Mouse (Mus musculus): Measurements from ENCODE around the gene Trim56. TPM values are rescaled to one million over a fixed set of nuclear protein-coding genes. Genes with fewer than 3 reads are reported as not detected.
A peak's percentile ranks its signal among the peaks of the same experiment; 100 is the strongest.

Trim56 gene
- polyA plus RNA-seq, 1 experiment: 9.8 TPM

- H3K4me3 ChIP-seq (ENCODE audit: insufficient read depth, low read depth, low read length): no peak overlapping the region
Measured at GRCm38 (mm10) chr5:137098418-137098817, 17.6 kb downstream of the Trim56 start.

GRCm38 (mm10) chr5:137096037-137096436, 20.0 kb downstream of the Trim56 start:
- Histone ChIP-seq H3K4me1 (ENCODE audit: control insufficient read depth, insufficient read depth, insufficient read length, low read length) (peaks cover 12% of the 10 kb centered on the region), H3K4me3 (ENCODE audit: insufficient read depth, low read depth, low read length) (no peak overlapping the region)

More at GRCm38 (mm10) chr5:137098418-137098817, 17.6 kb downstream of the Trim56 start:
- Histone ChIP-seq H3K27ac (replicated peaks; ENCODE audit: low read depth, low read length) (no peak overlapping the region), H3K4me1 (ENCODE audit: control insufficient read depth, insufficient read depth, insufficient read length, low read length) (peaks cover 7% of the 10 kb centered on the region)

GRCm38 (mm10) chr5:137095135-137095534, 20.9 kb downstream of the Trim56 start:
- peak overlapping the region; percentile 36; the same call in 1 of the 2 replicates for H3K27ac ChIP-seq (replicated peaks; ENCODE audit: low read depth, low read length)
- no peak overlapping the region for H3K4me3 ChIP-seq (ENCODE audit: insufficient read depth, low read depth, low read length)
- peaks cover 12% of the 10 kb centered on the region for H3K4me1 ChIP-seq (ENCODE audit: control insufficient read depth, insufficient read depth, insufficient read length, low read length)

More at GRCm38 (mm10) chr5:137096037-137096436, 20.0 kb downstream of the Trim56 start:
- H3K27ac ChIP-seq (replicated peaks; ENCODE audit: low read depth, low read length): peak overlapping the region; percentile 46

- H3K4me3 ChIP-seq (ENCODE audit: insufficient read depth, low read depth, low read length): no peak overlapping the region
- peaks cover 12% of the 10 kb centered on the region for H3K4me1 ChIP-seq (ENCODE audit: control insufficient read depth, insufficient read depth, insufficient read length, low read length)
- no peak overlapping the region for H3K27ac ChIP-seq (replicated peaks; ENCODE audit: low read depth, low read length)
Measured at GRCm38 (mm10) chr5:137093720-137094119, 22.3 kb downstream of the Trim56 start.

GRCm38 (mm10) chr5:137091560-137091959, 24.4 kb downstream of the Trim56 start:
- H3K27ac ChIP-seq (replicated peaks; ENCODE audit: low read depth, low read length): no peak overlapping the region
- H3K4me1 ChIP-seq (ENCODE audit: control insufficient read depth, insufficient read depth, insufficient read length, low read length): peaks cover 12% of the 10 kb centered on the region
- H3K4me3 ChIP-seq (ENCODE audit: insufficient read depth, low read depth, low read length): no peak overlapping the region

GRCm38 (mm10) chr5:137090870-137091269, 25.1 kb downstream of the Trim56 start:
- peaks cover 12% of the 10 kb centered on the region for H3K4me1 ChIP-seq (ENCODE audit: control insufficient read depth, insufficient read depth, insufficient read length, low read length)

GRCm38 (mm10) chr5:137087410-137087809, 28.6 kb downstream of the Trim56 start:
- Histone ChIP-seq H3K4me1 (ENCODE audit: control insufficient read depth, insufficient read depth, insufficient read length, low read length) (peaks cover 5% of the 10 kb centered on the region), H3K27ac (replicated peaks; ENCODE audit: low read depth, low read length) (0 out of 2 replicates have a peak overlapping the region, but pooled peaks have one; percentile 15), H3K4me3 (ENCODE audit: insufficient read depth, low read depth, low read length) (no peak overlapping the region)

More at GRCm38 (mm10) chr5:137090870-137091269, 25.1 kb downstream of the Trim56 start:
- Histone ChIP-seq H3K4me3 (ENCODE audit: insufficient read depth, low read depth, low read length) (no peak overlapping the region), H3K27ac (replicated peaks; ENCODE audit: low read depth, low read length) (no peak overlapping the region)

- H3K27ac ChIP-seq (replicated peaks; ENCODE audit: low read depth, low read length): no peak overlapping the region
- H3K4me3 ChIP-seq (ENCODE audit: insufficient read depth, low read depth, low read length): no peak overlapping the region
- no peaks in the 10 kb centered on the region for H3K4me1 ChIP-seq (ENCODE audit: control insufficient read depth, insufficient read depth, insufficient read length, low read length)
Measured at GRCm38 (mm10) chr5:137085731-137086130, 30.3 kb downstream of the Trim56 start.

- Histone ChIP-seq H3K27ac (replicated peaks; ENCODE audit: low read depth, low read length) (no peak overlapping the region), H3K4me1 (ENCODE audit: control insufficient read depth, insufficient read depth, insufficient read length, low read length) (peaks cover 3% of the 10 kb centered on the region), H3K4me3 (ENCODE audit: insufficient read depth, low read depth, low read length) (no peak overlapping the region)
Measured at GRCm38 (mm10) chr5:137085021-137085420, 31.0 kb downstream of the Trim56 start.

- Histone ChIP-seq H3K4me3 (ENCODE audit: insufficient read depth, low read depth, low read length) (no peak overlapping the region), H3K4me1 (ENCODE audit: control insufficient read depth, insufficient read depth, insufficient read length, low read length) (peaks cover 14% of the 10 kb centered on the region), H3K27ac (replicated peaks; ENCODE audit: low read depth, low read length) (no peak overlapping the region)
Measured at GRCm38 (mm10) chr5:137083051-137083450, 33.0 kb downstream of the Trim56 start.

- no peak overlapping the region for H3K4me3 ChIP-seq (ENCODE audit: insufficient read depth, low read depth, low read length)
- H3K4me1 ChIP-seq (ENCODE audit: control insufficient read depth, insufficient read depth, insufficient read length, low read length): peaks cover 30% of the 10 kb centered on the region
- H3K27ac ChIP-seq (replicated peaks; ENCODE audit: low read depth, low read length): peak overlapping the region; percentile 82
Measured at GRCm38 (mm10) chr5:137079849-137080248, 36.2 kb downstream of the Trim56 start.

- Histone ChIP-seq H3K27ac (replicated peaks; ENCODE audit: low read depth, low read length) (peak overlapping the region; percentile 15), H3K4me1 (ENCODE audit: control insufficient read depth, insufficient read depth, insufficient read length, low read length) (peaks cover 35% of the 10 kb centered on the region), H3K4me3 (ENCODE audit: insufficient read depth, low read depth, low read length) (no peak overlapping the region)
Measured at GRCm38 (mm10) chr5:137078616-137079015, 37.4 kb downstream of the Trim56 start.

GRCm38 (mm10) chr5:137078041-137078440, 38.0 kb downstream of the Trim56 start:
- Histone ChIP-seq H3K4me3 (ENCODE audit: insufficient read depth, low read depth, low read length) (no peak overlapping the region), H3K27ac (replicated peaks; ENCODE audit: low read depth, low read length) (0 out of 2 replicates have a peak overlapping the region, but pooled peaks have one; percentile 12), H3K4me1 (ENCODE audit: control insufficient read depth, insufficient read depth, insufficient read length, low read length) (peaks cover 38% of the 10 kb centered on the region)

- peak overlapping the region; percentile 84 for H3K27ac ChIP-seq (replicated peaks; ENCODE audit: low read depth, low read length)
- no peak overlapping the region for H3K4me3 ChIP-seq (ENCODE audit: insufficient read depth, low read depth, low read length)
- peaks cover 39% of the 10 kb centered on the region for H3K4me1 ChIP-seq (ENCODE audit: control insufficient read depth, insufficient read depth, insufficient read length, low read length)
Measured at GRCm38 (mm10) chr5:137077187-137077586, 38.8 kb downstream of the Trim56 start.

GRCm38 (mm10) chr5:137076191-137076930, 39.6 kb downstream of the Trim56 start:
- peak overlapping the region; percentile 95 for H3K27ac ChIP-seq (replicated peaks; ENCODE audit: low read depth, low read length)
- H3K4me3 ChIP-seq (ENCODE audit: insufficient read depth, low read depth, low read length): no peak overlapping the region
- peaks cover 39% of the 10 kb centered on the region for H3K4me1 ChIP-seq (ENCODE audit: control insufficient read depth, insufficient read depth, insufficient read length, low read length)

- no peak overlapping the region for H3K4me3 ChIP-seq (ENCODE audit: insufficient read depth, low read depth, low read length)
- peaks cover 39% of the 10 kb centered on the region for H3K4me1 ChIP-seq (ENCODE audit: control insufficient read depth, insufficient read depth, insufficient read length, low read length)
- H3K27ac ChIP-seq (replicated peaks; ENCODE audit: low read depth, low read length): peak overlapping the region; percentile 95
Measured at GRCm38 (mm10) chr5:137075726-137076125, 40.3 kb downstream of the Trim56 start.
